Mouse (Mus musculus): ENCODE measurements around the gene Reg3a.
"Not testable (repeated sequence)": the region's sequence is repeated elsewhere in the genome, so short reads cannot be mapped to it uniquely, and the experiment has no call there.

Gene Reg3a

DNA sequence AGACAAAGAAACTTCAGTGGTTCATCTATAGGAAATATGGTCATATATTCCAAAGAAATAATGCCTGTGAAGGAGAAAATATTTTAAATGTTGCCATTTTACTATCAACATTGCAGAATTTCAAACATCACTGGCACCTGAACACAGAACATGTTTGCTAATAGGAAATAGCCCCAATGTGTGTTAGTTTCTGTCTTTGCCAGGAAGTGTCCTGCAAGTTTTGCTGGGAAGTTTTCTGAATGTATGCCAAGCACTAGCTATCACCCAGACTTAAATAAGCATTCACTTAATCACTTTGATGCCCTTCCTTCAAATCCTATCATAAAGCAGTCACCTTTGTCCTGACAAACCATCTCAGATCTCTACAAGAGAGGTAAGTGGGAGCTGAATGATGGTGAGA is at the start of gene Reg3a:
Gene Reg3a (plus strand): TSS at position 301 of the 400 bp plus-strand sequence.
- no peak for DNase-seq (ENCODE audit: low spot score in 2 of 2)

GRCm38 (mm10) chr6:78331919-78332569 is 48.5 kb upstream of the Reg3a start:
- no peak for DNase-seq (ENCODE audit: low spot score in 2 of 2)

GRCm38 (mm10) chr6:78340296-78340695 is 40.2 kb upstream of the Reg3a start:
- no peak for DNase-seq (ENCODE audit: low spot score in 2 of 2)

DNA sequence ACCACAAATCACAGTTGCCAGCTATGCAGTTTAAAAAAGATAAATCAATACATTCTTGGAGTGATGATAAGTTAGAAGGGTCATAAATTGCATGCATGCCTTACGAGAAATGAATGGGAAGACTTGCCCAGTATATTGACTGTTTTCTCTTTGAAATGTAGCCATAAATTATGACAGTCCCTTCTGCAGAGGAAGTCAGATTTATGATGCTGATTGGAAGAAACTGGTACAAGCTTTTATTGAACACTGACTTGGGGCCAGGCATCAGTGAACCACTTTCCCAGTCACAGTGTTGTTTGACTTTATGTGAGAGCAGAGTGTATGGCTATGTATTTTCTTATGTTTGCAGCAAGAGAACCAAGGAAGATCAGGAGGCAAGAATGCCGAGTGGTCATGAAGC is 38.8 kb upstream of the Reg3a start:
- no peak for DNase-seq (ENCODE audit: low spot score in 2 of 2)

GRCm38 (mm10) chr6:78361971-78362563 is 18.4 kb upstream of the Reg3a start:
- DNase-seq (ENCODE audit: low spot score in 2 of 2) = no peak

GRCm38 (mm10) chr6:78370357-78370756 is 10.2 kb upstream of the Reg3a start, which contains the start of gene Reg3b:
Reg3b (plus strand) TSS chr6:78370657.
- DNase-seq (ENCODE audit: low spot score in 2 of 2) = no peak

- DNase-seq (ENCODE audit: low spot score in 2 of 2) = no peak
These were observed 1.7 kb upstream of the Reg3a start, which contains the start of gene Reg3d for GRCm38 (mm10) chr6:78378765-78379164. Reg3d (minus strand) TSS chr6:78378865.

- no peak for DNase-seq (ENCODE audit: low spot score in 2 of 2)
These were observed 5.1 kb downstream of the Reg3a start for GRCm38 (mm10) chr6:78385609-78386008.

DNA sequence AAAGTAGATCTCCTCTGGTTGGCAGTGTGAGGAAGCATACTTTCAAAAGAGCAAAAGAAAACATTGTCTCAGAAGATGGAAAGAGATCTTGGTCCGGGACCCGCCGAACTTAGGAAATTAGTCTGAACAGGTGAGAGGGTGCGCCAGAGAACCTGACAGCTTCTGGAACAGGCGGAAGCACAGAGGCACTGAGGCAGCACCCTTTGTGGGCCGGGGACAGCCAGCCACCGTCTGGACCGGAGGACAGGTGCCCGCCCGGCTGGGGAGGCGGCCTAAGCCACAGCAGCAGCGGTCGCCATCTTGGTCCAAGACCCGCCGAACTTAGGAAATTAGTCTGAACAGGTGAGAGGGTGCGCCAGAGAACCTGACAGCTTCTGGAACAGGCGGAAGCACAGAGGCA is 14.8 kb downstream of the Reg3a start, which contains the start of gene Reg2:
Gene Reg2 (plus strand): TSS at position 301 of the 400 bp plus-strand sequence.
- DNase-seq (ENCODE audit: low spot score in 2 of 2) = not testable (repeated sequence)

- DNase-seq (ENCODE audit: low spot score in 2 of 2) = not testable (repeated sequence)
These were observed 41.9 kb downstream of the Reg3a start, which contains the start of gene Reg1 for GRCm38 (mm10) chr6:78422411-78422810. Reg1 (plus strand) TSS chr6:78422711.

DNA sequence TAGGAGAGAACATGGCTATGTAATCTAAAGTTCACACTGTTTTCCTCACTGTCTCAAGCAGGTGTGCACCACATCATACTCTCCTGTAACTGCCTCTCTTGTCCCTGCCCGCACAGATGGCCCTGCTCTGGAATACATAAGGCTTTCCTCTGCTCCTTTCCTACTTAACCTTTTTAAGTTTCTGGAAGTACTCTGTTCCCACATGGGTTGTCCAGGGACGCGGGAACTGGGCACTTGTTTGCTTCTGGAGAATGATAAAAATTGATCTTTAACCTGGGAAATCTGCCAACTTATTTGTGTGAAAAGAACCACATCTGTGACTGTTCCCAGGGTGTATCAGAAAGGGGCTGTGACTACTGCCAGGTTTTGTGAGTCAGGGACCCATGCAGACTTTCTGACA is 45.0 kb downstream of the Reg3a start:
- DNase-seq (ENCODE audit: low spot score in 2 of 2) = no peak

Data from natural killer cell, adult 2 months (primary cell).